Mouse (Mus musculus) E14TG2a.4 (cell line): ENCODE results near the gene Ivd.

Source experiments
- CTCF ChIP-seq: conservative IDR thresholded peaks from 2 replicates; pipeline ENCODE4 v1.5.1; 2014; ENCODE audit warnings: low read length
- NANOG ChIP-seq: IDR thresholded peaks from 2 replicates; pipeline ENCODE4 v1.6.1; 2014; ENCODE audit warnings: borderline replicate concordance, low read length, mixed read lengths
- POU5F1 ChIP-seq: IDR thresholded peaks from 2 replicates; pipeline ENCODE4 v1.6.1; 2014; ENCODE audit warnings: low read length, borderline replicate concordance

DNA sequence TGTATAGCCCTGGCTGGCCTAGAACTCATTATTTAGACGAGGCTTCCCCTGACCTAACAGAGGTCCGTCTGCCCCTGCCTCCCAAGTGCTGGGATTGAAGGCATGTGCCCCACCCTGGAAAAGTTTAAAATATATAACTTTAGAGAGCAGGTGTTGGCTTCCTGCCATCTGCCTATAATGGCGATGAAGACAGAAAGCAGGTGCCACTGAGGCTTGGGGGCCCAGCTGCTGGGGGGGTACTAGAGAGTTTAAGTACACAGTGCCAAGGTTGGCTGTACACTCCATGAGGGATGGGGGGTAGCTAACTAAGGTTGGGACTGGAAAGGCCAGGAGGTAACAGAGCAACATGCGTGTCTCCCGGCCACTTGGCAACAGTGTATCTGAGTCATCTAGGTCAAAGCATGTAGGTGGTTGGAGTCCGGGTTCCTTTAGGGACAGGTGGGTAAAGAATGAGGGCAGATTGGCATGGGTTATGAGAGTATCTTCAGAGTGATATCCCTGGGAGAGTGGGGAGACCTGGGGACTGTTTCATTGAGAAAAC, 12.2 kb downstream of the Ivd start:
- TF ChIP-seq CTCF (no peak), POU5F1 (no peak), NANOG (no peak)
